Mouse (Mus musculus) liver, embryonic 15.5 days (tissue): Measurements from ENCODE around the gene Myh3. TPM values are rescaled to one million over a fixed set of nuclear protein-coding genes. Genes with fewer than 3 reads are reported as not detected.

ENCODE experiments used
- ATAC-seq: fragments of 200-750 bp; cut with Nextera tagmentation; 2 replicates; pipeline ENCODE4 v1.8.0; 2017; ENCODE audit warnings: moderate number of reproducible peaks, mild to moderate bottlenecking, moderate library complexity; ENCODE audit not compliant: insufficient read depth
- H3K27ac ChIP-seq: fragments of 300-500 bp; sonication (generic); replicated peaks from 2 replicates; pipeline ENCODE4 v1.5.1; 2015; ENCODE audit warnings: mild to moderate bottlenecking, inconsistent platforms
- H3K27me3 ChIP-seq: fragments of 300-500 bp; sonication (generic); 2 replicates; pipeline ENCODE4 v1.6.1; 2015; ENCODE audit warnings: mild to moderate bottlenecking, inconsistent platforms
- H3K36me3 ChIP-seq: fragments of 300-500 bp; sonication (generic); replicated peaks from 2 replicates; pipeline ENCODE4 v1.6.1; 2015; ENCODE audit warnings: moderate library complexity, mild to moderate bottlenecking, inconsistent platforms
- H3K4me1 ChIP-seq: fragments of 300-500 bp; sonication (generic); replicated peaks from 2 replicates; pipeline ENCODE4 v1.6.1; 2015; ENCODE audit warnings: inconsistent platforms
- H3K4me2 ChIP-seq: fragments of 300-500 bp; sonication (generic); 2 replicates; pipeline ENCODE4 v1.6.1; 2015; ENCODE audit warnings: moderate library complexity, mild to moderate bottlenecking, inconsistent platforms
- H3K4me3 ChIP-seq: fragments of 300-500 bp; sonication (generic); replicated peaks from 2 replicates; pipeline ENCODE4 v1.5.1; 2015; ENCODE audit warnings: mild to moderate bottlenecking, inconsistent platforms
- H3K9ac ChIP-seq: fragments of 300-500 bp; sonication (generic); 2 replicates; pipeline ENCODE4 v1.6.1; 2015; ENCODE audit warnings: moderate library complexity, mild to moderate bottlenecking, inconsistent platforms
- H3K9me3 ChIP-seq: fragments of 300-500 bp; sonication (generic); replicated peaks from 2 replicates; pipeline ENCODE4 v1.6.1; 2016; ENCODE audit warnings: inconsistent platforms
- WGBS: fragments of 180-500 bp; shearing (Covaris S2); methylation state at CpG from one replicate; pipeline ENCODE4 v1.1.7; 2015; ENCODE audit warnings: mixed read lengths; ENCODE audit not compliant: insufficient replicate concordance; 5-methylcytosine and 5-hydroxymethylcytosine counted together
- polyA plus RNA-seq: library from polyadenylated mRNA; unstranded; fragments of >200 nt; fragmentation: Nextera tagmentation; extraction: Ambion mirVana; gene quantifications from 2 replicates; pipeline ENCODE4 v1.2.1, GENCODE M21; 2015

Gene Myh3
- polyA plus RNA-seq, 1 experiment from 2014 or later = 7.3 TPM

GRCm38 (mm10) chr11:67120697-67121294 lies 42.7 kb downstream of the Myh3 start:
- no peak for ATAC-seq
- no peak overlapping the region for H3K4me2 ChIP-seq
- H3K27me3 ChIP-seq = no peaks in the 10 kb centered on the region
- H3K9ac ChIP-seq = no peak overlapping the region
- no peaks in the 10 kb centered on the region for H3K4me1 ChIP-seq
- WGBS = 61% methylated on average over 12 of the region's 12 CpGs
- no peak overlapping the region for H3K4me3 ChIP-seq
- no peaks in the 10 kb centered on the region for H3K36me3 ChIP-seq
- no peak overlapping the region for H3K27ac ChIP-seq
- no peaks in the 10 kb centered on the region for H3K9me3 ChIP-seq

GRCm38 (mm10) chr11:67124943-67125342 lies 46.8 kb downstream of the Myh3 start:
- WGBS = 80% methylated on average over 7 of the region's 7 CpGs
- Histone ChIP-seq H3K27ac (no peak overlapping the region), H3K4me1 (no peaks in the 10 kb centered on the region), H3K9ac (no peak overlapping the region), H3K9me3 (no peaks in the 10 kb centered on the region), H3K4me3 (no peak overlapping the region), H3K27me3 (no peaks in the 10 kb centered on the region), H3K4me2 (no peak overlapping the region), H3K36me3 (no peaks in the 10 kb centered on the region)
- ATAC-seq = no peak

- WGBS = 66% methylated on average over 17 of the region's 17 CpGs
- Histone ChIP-seq H3K4me1 (no peaks in the 10 kb centered on the region), H3K9me3 (no peaks in the 10 kb centered on the region), H3K27ac (no peak overlapping the region), H3K4me2 (no peak overlapping the region), H3K27me3 (no peaks in the 10 kb centered on the region), H3K36me3 (no peaks in the 10 kb centered on the region), H3K9ac (no peak overlapping the region), H3K4me3 (no peak overlapping the region)
- ATAC-seq = no peak
These were observed 47.3 kb downstream of the Myh3 start for GRCm38 (mm10) chr11:67125361-67125760.

GRCm38 (mm10) chr11:67133526-67133925 lies 55.4 kb downstream of the Myh3 start:
- H3K27me3 ChIP-seq = no peaks in the 10 kb centered on the region
- H3K27ac ChIP-seq = no peak overlapping the region
- WGBS = 56% methylated on average over 2 of the region's 2 CpGs
- no peaks in the 10 kb centered on the region for H3K36me3 ChIP-seq
- no peaks in the 10 kb centered on the region for H3K4me1 ChIP-seq
- ATAC-seq = no peak
- H3K9me3 ChIP-seq = no peaks in the 10 kb centered on the region
- no peak overlapping the region for H3K9ac ChIP-seq
- H3K4me2 ChIP-seq = no peak overlapping the region
- H3K4me3 ChIP-seq = no peak overlapping the region

- no peak overlapping the region for H3K4me3 ChIP-seq
- no peak overlapping the region for H3K4me2 ChIP-seq
- no peaks in the 10 kb centered on the region for H3K36me3 ChIP-seq
- no peaks in the 10 kb centered on the region for H3K4me1 ChIP-seq
- no peak for ATAC-seq
- 74% methylated on average over 6 of the region's 6 CpGs for WGBS
- no peak overlapping the region for H3K9ac ChIP-seq
- H3K9me3 ChIP-seq = no peaks in the 10 kb centered on the region
- no peak overlapping the region for H3K27ac ChIP-seq
- no peaks in the 10 kb centered on the region for H3K27me3 ChIP-seq
These were observed 56.6 kb downstream of the Myh3 start for GRCm38 (mm10) chr11:67134654-67135053.

- Histone ChIP-seq H3K4me1 (no peaks in the 10 kb centered on the region), H3K9ac (no peak overlapping the region), H3K36me3 (no peaks in the 10 kb centered on the region), H3K4me2 (no peak overlapping the region), H3K9me3 (no peaks in the 10 kb centered on the region), H3K27me3 (no peaks in the 10 kb centered on the region), H3K4me3 (no peak overlapping the region), H3K27ac (no peak overlapping the region)
- no peak for ATAC-seq
- 57% methylated on average over 2 of the region's 2 CpGs for WGBS
These were observed 57.4 kb downstream of the Myh3 start for GRCm38 (mm10) chr11:67135532-67135931.

GRCm38 (mm10) chr11:67139556-67139955 lies 61.5 kb downstream of the Myh3 start:
- ATAC-seq = no peak
- no peaks in the 10 kb centered on the region for H3K36me3 ChIP-seq
- no peaks in the 10 kb centered on the region for H3K4me1 ChIP-seq
- H3K4me2 ChIP-seq = no peak overlapping the region
- H3K9ac ChIP-seq = no peak overlapping the region
- H3K4me3 ChIP-seq = no peak overlapping the region
- H3K9me3 ChIP-seq = no peaks in the 10 kb centered on the region
- no peak overlapping the region for H3K27ac ChIP-seq
- no peaks in the 10 kb centered on the region for H3K27me3 ChIP-seq
- WGBS = 77% methylated on average over 8 of the region's 8 CpGs

- no peaks in the 10 kb centered on the region for H3K9me3 ChIP-seq
- no peak overlapping the region for H3K9ac ChIP-seq
- H3K27me3 ChIP-seq = no peaks in the 10 kb centered on the region
- no peak for ATAC-seq
- H3K27ac ChIP-seq = no peak overlapping the region
- H3K4me3 ChIP-seq = no peak overlapping the region
- WGBS = 66% methylated on average over 5 of the region's 5 CpGs
- no peak overlapping the region for H3K4me2 ChIP-seq
- no peaks in the 10 kb centered on the region for H3K4me1 ChIP-seq
- H3K36me3 ChIP-seq = no peaks in the 10 kb centered on the region
These were observed 62.1 kb downstream of the Myh3 start for GRCm38 (mm10) chr11:67140175-67140574.

- Histone ChIP-seq H3K9ac (no peak overlapping the region), H3K27ac (no peak overlapping the region), H3K36me3 (no peaks in the 10 kb centered on the region), H3K4me1 (no peaks in the 10 kb centered on the region), H3K9me3 (no peaks in the 10 kb centered on the region), H3K4me3 (no peak overlapping the region), H3K4me2 (no peak overlapping the region), H3K27me3 (no peaks in the 10 kb centered on the region)
- ATAC-seq = no peak
- 53% methylated on average over 6 of the region's 6 CpGs for WGBS
These were observed 62.9 kb downstream of the Myh3 start for GRCm38 (mm10) chr11:67141031-67141430.

GRCm38 (mm10) chr11:67142047-67142446 lies 63.9 kb downstream of the Myh3 start:
- ATAC-seq = no peak; the same call in 1 of the 2 replicates
- no peaks in the 10 kb centered on the region for H3K27me3 ChIP-seq
- no peaks in the 10 kb centered on the region for H3K4me1 ChIP-seq
- no peaks in the 10 kb centered on the region for H3K9me3 ChIP-seq
- 45% methylated on average over 4 of the region's 4 CpGs for WGBS
- no peak overlapping the region for H3K27ac ChIP-seq
- H3K4me2 ChIP-seq = no peak overlapping the region
- no peak overlapping the region for H3K4me3 ChIP-seq
- no peak overlapping the region for H3K9ac ChIP-seq
- no peaks in the 10 kb centered on the region for H3K36me3 ChIP-seq

- Histone ChIP-seq H3K4me1 (no peaks in the 10 kb centered on the region), H3K27me3 (no peaks in the 10 kb centered on the region), H3K36me3 (no peaks in the 10 kb centered on the region), H3K9me3 (no peaks in the 10 kb centered on the region), H3K27ac (no peak overlapping the region), H3K4me2 (no peak overlapping the region), H3K9ac (no peak overlapping the region), H3K4me3 (no peak overlapping the region)
- ATAC-seq = no peak
- 54% methylated on average over 5 of the region's 5 CpGs for WGBS
These were observed 65.0 kb downstream of the Myh3 start for GRCm38 (mm10) chr11:67143065-67143464.

GRCm38 (mm10) chr11:67143863-67144498 lies 65.9 kb downstream of the Myh3 start:
- no peak overlapping the region for H3K27ac ChIP-seq
- no peak overlapping the region for H3K4me3 ChIP-seq
- H3K4me1 ChIP-seq = no peaks in the 10 kb centered on the region
- no peaks in the 10 kb centered on the region for H3K36me3 ChIP-seq
- 61% methylated on average over 4 of the region's 4 CpGs for WGBS
- H3K9me3 ChIP-seq = no peaks in the 10 kb centered on the region
- no peak for ATAC-seq
- no peak overlapping the region for H3K9ac ChIP-seq
- no peaks in the 10 kb centered on the region for H3K27me3 ChIP-seq
- no peak overlapping the region for H3K4me2 ChIP-seq
